Mouse (Mus musculus): Measurements from ENCODE around the gene 1700024P04Rik. TPM values are rescaled to one million over a fixed set of nuclear protein-coding genes. Genes with fewer than 3 reads are reported as not detected.

The 1700024P04Rik gene
- total RNA-seq, 4 experiments from 2014 or later: not detected

DNA sequence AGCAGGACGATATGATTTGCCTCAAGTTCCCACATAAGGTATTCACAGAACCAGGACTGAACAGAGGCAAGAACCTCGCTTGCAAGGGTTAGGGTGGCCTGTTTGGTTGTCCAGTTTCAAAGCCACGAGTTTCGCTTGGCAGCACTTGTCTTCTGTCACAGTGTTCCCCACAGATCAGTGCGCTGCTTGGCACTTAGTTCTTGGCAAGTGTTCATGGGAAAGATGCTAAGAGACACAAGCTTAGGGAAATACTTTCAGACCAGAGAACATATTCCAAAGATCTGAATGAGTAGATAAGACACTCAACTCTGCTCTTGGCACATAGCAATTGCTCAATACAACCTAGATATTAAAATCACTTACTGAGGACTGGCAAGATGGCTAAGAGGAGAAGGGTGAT, 17.8 kb downstream of the 1700024P04Rik start:
- no peak for DNase-seq (ENCODE audit: low spot score in 2 of 2)

GRCm38 (mm10) chr13:98963612-98964011, 20.8 kb downstream of the 1700024P04Rik start:
- DNase-seq (ENCODE audit: low spot score in 2 of 2): no peak

- DNase-seq (ENCODE audit: low spot score in 2 of 2): no peak
Measured at GRCm38 (mm10) chr13:98958177-98958576, 26.2 kb downstream of the 1700024P04Rik start.

GRCm38 (mm10) chr13:98956209-98956608, 28.2 kb downstream of the 1700024P04Rik start:
- DNase-seq (ENCODE audit: low spot score in 2 of 2): no peak

DNA sequence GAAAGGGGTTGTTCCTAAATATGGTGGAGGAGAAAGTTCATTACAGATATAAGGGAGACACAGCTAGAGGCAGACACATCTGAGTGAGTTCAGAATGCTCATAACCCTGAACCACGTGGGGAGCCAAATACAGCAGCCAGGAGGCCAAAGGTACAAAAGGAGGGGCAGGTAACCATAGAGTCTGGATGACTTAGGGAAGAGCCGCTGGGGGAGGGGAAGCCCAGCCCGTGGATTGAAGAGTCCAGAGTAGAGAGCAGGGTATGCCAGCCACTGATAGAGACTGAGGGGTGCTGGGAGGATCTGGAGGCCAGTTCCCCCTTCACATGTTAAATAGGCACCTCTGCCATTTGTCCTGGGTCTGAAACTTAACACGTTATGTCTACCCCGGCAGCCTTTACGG, 28.7 kb downstream of the 1700024P04Rik start:
- no peak for DNase-seq (ENCODE audit: low spot score in 2 of 2)

DNA sequence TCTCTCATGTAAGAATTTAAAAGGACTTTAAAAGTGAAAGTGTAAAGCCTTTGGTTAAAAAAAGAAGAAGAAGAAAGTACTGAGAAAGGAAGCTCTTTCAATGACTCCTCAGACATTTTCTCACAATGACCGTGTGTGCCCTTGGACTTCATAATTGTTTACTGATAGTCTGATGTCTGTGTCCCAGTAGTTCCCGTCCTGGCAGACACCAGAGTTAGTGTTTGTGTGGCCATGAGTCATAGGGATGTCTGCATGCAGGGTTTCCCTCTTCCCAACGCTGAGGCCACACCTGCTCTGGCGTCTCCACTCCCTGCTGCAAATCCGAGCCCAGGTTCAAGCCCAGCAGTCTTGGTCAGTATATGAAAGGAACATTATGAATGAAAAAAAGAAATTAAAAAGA, 29.1 kb downstream of the 1700024P04Rik start:
- DNase-seq (ENCODE audit: low spot score in 2 of 2): no peak

DNA sequence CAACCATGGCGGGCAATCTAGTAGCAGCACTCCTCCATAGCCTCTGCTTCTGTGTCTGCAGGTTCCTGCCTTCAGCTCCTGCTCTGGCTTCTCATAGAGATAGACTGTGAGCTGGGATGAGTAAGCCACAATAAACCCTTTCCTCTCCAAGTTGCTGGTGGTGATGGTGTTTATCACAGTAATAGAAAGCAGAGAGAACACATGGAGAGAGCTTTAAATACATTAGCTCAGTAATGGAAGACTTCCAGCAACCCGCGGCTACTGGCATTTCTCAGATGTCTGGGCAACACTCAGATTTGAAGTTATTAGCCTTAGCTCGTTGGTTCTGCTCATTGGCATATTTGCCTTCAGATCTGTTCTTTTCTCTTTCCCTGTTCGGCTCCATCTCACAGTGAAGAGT, 30.5 kb downstream of the 1700024P04Rik start:
- DNase-seq (ENCODE audit: low spot score in 2 of 2): no peak

DNA sequence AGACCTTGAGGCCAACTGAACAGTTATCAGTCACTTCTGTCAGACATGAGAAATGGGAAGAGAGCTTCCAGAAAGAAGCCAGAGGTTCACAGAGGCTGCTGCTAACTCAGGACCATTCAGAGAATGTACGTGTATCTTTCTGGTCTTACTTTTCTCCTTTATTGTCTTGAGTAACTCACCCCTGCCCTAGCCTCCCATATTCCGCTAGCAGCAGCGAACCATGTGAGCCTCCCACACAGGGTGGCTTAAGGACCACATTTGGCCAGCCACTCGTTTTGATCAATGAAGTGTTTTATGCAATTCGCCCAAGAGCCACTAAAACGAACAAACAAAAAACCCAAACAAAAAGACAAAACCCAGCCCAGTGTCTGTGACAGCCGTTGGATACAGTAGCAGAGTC, 32.4 kb downstream of the 1700024P04Rik start:
- no peak for DNase-seq (ENCODE audit: low spot score in 2 of 2)

DNA sequence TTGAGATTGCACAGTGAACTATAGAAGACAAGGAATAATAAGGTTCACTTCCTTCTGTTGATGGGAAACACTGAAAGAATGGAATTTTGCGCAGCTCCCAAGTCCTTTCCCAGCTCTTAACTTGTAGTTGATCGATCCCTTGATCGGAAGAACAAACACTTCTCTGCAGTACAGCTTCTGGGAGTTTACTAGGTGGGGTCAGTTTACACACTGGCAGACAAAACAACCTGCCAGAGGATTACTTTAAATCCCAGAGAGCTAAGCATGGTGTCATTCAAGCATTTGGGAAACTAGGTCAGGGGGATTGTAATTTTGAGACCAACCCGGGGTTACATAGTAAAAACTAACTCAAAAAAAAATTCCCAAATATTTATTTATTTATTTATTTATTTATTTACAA, 36.2 kb downstream of the 1700024P04Rik start:
- no peak for DNase-seq (ENCODE audit: low spot score in 2 of 2)

DNA sequence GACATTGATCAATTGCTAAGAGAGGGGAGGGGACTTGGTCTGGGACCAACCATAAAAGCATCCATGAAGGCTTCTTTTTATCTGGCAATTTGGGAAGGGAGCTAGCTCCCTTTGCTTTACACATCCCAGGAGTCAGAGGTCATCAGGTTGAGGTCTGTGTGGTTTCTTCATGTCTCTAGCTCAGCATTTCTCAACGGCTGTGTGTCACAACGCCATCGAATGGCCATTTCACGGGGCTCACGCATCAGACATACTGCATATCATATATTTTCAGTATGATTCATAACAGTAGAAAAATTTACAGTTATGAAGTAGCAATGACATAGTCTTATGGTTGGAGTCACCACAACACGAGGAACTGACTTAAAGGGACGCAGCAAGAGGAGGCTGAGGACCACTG, 37.9 kb downstream of the 1700024P04Rik start:
- DNase-seq (ENCODE audit: low spot score in 2 of 2): no peak

DNA sequence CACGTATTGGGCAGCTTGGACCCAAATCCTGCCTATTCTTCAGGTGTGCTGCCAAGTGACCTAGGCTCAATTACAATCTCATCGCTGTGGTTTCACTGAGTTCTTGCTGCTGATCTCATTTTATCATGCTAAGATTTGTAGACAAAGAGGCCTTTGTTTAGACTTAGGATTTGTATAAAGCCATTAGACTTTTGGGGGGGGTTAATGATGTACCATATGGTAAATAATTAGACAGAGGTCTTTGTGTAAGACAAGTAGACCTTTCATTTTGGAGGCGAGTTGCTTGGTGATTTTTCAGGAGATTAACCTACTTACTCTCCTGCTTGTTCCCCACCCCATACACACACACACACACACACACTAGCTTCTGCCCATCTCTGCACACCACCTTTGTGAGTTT, 38.5 kb downstream of the 1700024P04Rik start:
- no peak for DNase-seq (ENCODE audit: low spot score in 2 of 2)

DNA sequence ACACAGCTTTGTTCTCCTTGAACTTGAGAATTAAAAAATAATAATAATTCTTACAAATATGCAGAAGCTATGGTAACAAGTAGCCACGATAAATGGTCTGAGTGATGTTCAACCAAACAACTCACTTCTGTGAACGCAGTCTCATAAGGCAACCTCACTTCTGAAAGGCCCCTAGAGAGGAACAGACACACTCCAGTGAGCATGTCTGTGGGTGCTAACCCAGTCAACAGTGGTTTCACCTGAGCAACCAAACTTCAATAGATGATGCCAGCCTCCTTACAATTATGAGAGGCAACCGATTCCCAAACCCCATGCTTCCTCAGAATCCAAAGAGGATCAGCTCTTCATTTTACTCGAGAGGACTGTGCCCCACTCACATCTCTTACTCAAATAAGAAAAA, 39.0 kb downstream of the 1700024P04Rik start:
- DNase-seq (ENCODE audit: low spot score in 2 of 2): no peak

GRCm38 (mm10) chr13:98944620-98945081, 39.7 kb downstream of the 1700024P04Rik start:
- no peak for DNase-seq (ENCODE audit: low spot score in 2 of 2)

GRCm38 (mm10) chr13:98942360-98942759, 42.0 kb downstream of the 1700024P04Rik start:
- DNase-seq (ENCODE audit: low spot score in 2 of 2): no peak

DNA sequence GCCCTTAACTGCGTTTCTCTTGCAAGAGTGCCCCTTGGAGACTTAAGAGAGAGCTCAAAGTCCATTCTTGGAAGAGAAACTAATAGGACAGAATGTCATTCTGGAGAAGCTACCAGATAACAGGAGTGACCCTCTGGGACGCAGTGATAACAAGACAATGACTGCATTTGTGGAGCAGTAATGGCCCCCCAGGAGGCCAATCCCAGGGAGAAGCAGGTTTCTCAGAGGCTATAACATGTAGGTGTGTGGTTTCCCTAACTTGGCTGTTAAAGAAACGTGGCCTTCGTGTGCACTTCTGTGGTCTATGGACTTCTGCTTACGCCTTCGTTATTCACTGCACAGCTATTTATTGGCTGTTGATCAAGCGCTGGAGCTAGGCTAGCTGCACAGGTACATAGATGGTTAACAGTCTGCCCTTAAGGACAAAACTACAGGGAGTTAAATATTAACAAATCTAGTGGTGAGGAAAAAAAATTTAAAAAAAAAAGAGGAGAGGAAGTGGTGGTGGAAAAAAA, 42.5 kb downstream of the 1700024P04Rik start:
- no peak for DNase-seq (ENCODE audit: low spot score in 2 of 2)

GRCm38 (mm10) chr13:98937108-98937507, 47.3 kb downstream of the 1700024P04Rik start:
- no peak for DNase-seq (ENCODE audit: low spot score in 2 of 2)

Other genes with a start within 250 kb of the 1700024P04Rik start
- 10 to 100 TPM; 14.8 to 21.3 (median 19.2) TPM for gene Fcho2, start 169.1 kb downstream of the 1700024P04Rik start, total RNA-seq (2022)
- 10 to 100 TPM; 30.7 to 34.4 (median 31.1) TPM for gene Tnpo1, start 58.2 kb downstream of the 1700024P04Rik start, total RNA-seq (2022)
- gene Zfp366, start 200.3 kb upstream of the 1700024P04Rik start, total RNA-seq (2022): 1 to 10 TPM; 2.2 to 3.6 (median 2.8) TPM

Measured in gastrocnemius, adult 8-10 months (tissue).